ENCODE assay signal across 22 mouse cellular contexts in genomic region chr1:42388740-42389139, GRCm38 (mm10).
"Had no signal": no experiment of that assay in that cellular context is flagged by ENCODE, and none has a peak within 500 bp of the region (broad histone marks: within the 10 kb centered on the region; RNA-seq: fewer than 3 reads in every experiment).

No protein-coding gene starts in this region.

- H3K9ac ChIP-seq: limb, embryonic 13.5 days; liver, embryonic 12.5 days; liver, embryonic 15.5 days; lung, embryonic 15.5 days; midbrain, embryonic 13.5 days; neural tube, embryonic 13.5 days had no signal

- ATAC-seq: liver, embryonic 12.5 days; midbrain, embryonic 16.5 days had no signal

- H3K4me1 ChIP-seq: liver, embryonic 12.5 days; liver, embryonic 15.5 days; lung, embryonic 15.5 days; megakaryocyte, embryonic 14.5 days had no signal

- H3K36me3 ChIP-seq: limb, embryonic 10.5 days; limb, embryonic 13.5 days; liver, embryonic 12.5 days; liver, embryonic 15.5 days; lung, embryonic 15.5 days; midbrain, embryonic 10.5 days; midbrain, embryonic 13.5 days; neural tube, embryonic 13.5 days had no signal

- DNase-seq: kidney, postnatal 14 days; kidney, postnatal 4 days; liver; lung, adult 18-20 months; lung, postnatal 10 days; lung, postnatal 36 days; retina, postnatal 1 day; thymus, adult 2 months; thymus, postnatal 14 days; thymus, postnatal 4 days had no signal

- H3K4me2 ChIP-seq: limb, embryonic 13.5 days; liver, embryonic 12.5 days; liver, embryonic 15.5 days; lung, embryonic 15.5 days had no signal

- H3K27ac ChIP-seq: limb, embryonic 10.5 days; limb, embryonic 13.5 days; liver, embryonic 12.5 days; liver, embryonic 15.5 days; lung, embryonic 15.5 days; midbrain, embryonic 10.5 days; midbrain, embryonic 13.5 days; neural tube, embryonic 13.5 days; stomach, postnatal 0 days had no signal

- H3K27me3 ChIP-seq: limb, embryonic 13.5 days; liver, embryonic 12.5 days; liver, embryonic 15.5 days; lung, embryonic 15.5 days; megakaryocyte, embryonic 14.5 days; midbrain, embryonic 13.5 days; neural tube, embryonic 13.5 days had no signal

- H3K4me3 ChIP-seq: limb, embryonic 10.5 days; limb, embryonic 13.5 days; liver, embryonic 12.5 days; liver, embryonic 15.5 days; lung, embryonic 15.5 days; megakaryocyte, embryonic 14.5 days; midbrain, embryonic 10.5 days; midbrain, embryonic 13.5 days; myocyte; neural tube, embryonic 13.5 days had no signal

- H3K9me3 ChIP-seq: limb, embryonic 10.5 days; limb, embryonic 13.5 days; liver, embryonic 12.5 days; liver, embryonic 15.5 days; lung, embryonic 15.5 days; midbrain, embryonic 10.5 days; midbrain, embryonic 13.5 days; neural tube, embryonic 13.5 days had no signal
